Mouse (Mus musculus) MN1 (cell line): ENCODE results near the gene Cntn3.

ENCODE experiments used
- DNase-seq: peaks from one replicate; pipeline ENCODE4 v3.0.0-alpha.2; 2016; ENCODE audit warnings: low spot score

The Cntn3 gene

GRCm38 (mm10) chr6:102478320-102479080 lies 94.4 kb downstream of the Cntn3 start:
- DNase-seq, result peak; percentile 12

- DNase-seq, result no peak
Observed at GRCm38 (mm10) chr6:102438353-102438752, 134.5 kb downstream of the Cntn3 start.

GRCm38 (mm10) chr6:102427549-102427948 lies 145.4 kb downstream of the Cntn3 start:
- DNase-seq, result no peak

- no peak for DNase-seq
Observed at GRCm38 (mm10) chr6:102421781-102422180, 151.1 kb downstream of the Cntn3 start.

GRCm38 (mm10) chr6:102388590-102388989 lies 184.3 kb downstream of the Cntn3 start:
- no peak for DNase-seq

- DNase-seq, result no peak
Observed at GRCm38 (mm10) chr6:102372112-102372511, 200.8 kb downstream of the Cntn3 start.

- no peak for DNase-seq
Observed at GRCm38 (mm10) chr6:102363880-102364279, 209.0 kb downstream of the Cntn3 start.

GRCm38 (mm10) chr6:102363291-102363832 lies 209.5 kb downstream of the Cntn3 start:
- DNase-seq, result no peak

- no peak for DNase-seq
Observed at GRCm38 (mm10) chr6:102332144-102332543, 240.8 kb downstream of the Cntn3 start.

- DNase-seq, result no peak
Observed at GRCm38 (mm10) chr6:102326711-102327110, 246.2 kb downstream of the Cntn3 start.

- DNase-seq, result no peak
Observed at GRCm38 (mm10) chr6:102322614-102323284, 250.2 kb downstream of the Cntn3 start.

- no peak for DNase-seq
Observed at GRCm38 (mm10) chr6:102319755-102320154, 253.1 kb downstream of the Cntn3 start.

- no peak for DNase-seq
Observed at GRCm38 (mm10) chr6:102282889-102283288, 290.0 kb downstream of the Cntn3 start.

- no peak for DNase-seq
Observed at GRCm38 (mm10) chr6:102231015-102231414, 341.9 kb downstream of the Cntn3 start.

GRCm38 (mm10) chr6:102186316-102186715 lies 386.6 kb downstream of the Cntn3 start:
- no peak for DNase-seq

- DNase-seq, result peak; percentile 6
Observed at GRCm38 (mm10) chr6:102170913-102171312, 402.0 kb downstream of the Cntn3 start.

- DNase-seq, result no peak
Observed at GRCm38 (mm10) chr6:102161186-102161585, 411.7 kb downstream of the Cntn3 start.

- no peak for DNase-seq
Observed at GRCm38 (mm10) chr6:102121676-102122075, 451.2 kb downstream of the Cntn3 start.

- no peak for DNase-seq
Observed at GRCm38 (mm10) chr6:102120003-102120402, 452.9 kb downstream of the Cntn3 start.

GRCm38 (mm10) chr6:102113629-102114028 lies 459.3 kb downstream of the Cntn3 start:
- no peak for DNase-seq
